Mouse (Mus musculus): ENCODE results near the gene Mpz. TPM values are rescaled to one million over a fixed set of nuclear protein-coding genes. Genes with fewer than 3 reads are reported as not detected.

Gene Mpz
- polyA plus RNA-seq, 1 experiment from 2014 or later = 6.8 TPM

Other genes with a start within 250 kb of the Mpz start
- gene Fcrlb, start 237.8 kb upstream of the Mpz start, polyA plus RNA-seq (2015; fragmentation: Nextera tagmentation; extraction: Ambion mirVana) = 0.11 TPM in 1 of 2 replicates, not detected in the other
- gene Fcrla, start 223.1 kb upstream of the Mpz start, polyA plus RNA-seq (2015; fragmentation: Nextera tagmentation; extraction: Ambion mirVana) = not detected in 2 replicates
- gene Fcgr2b, start 174.2 kb upstream of the Mpz start, polyA plus RNA-seq (2015; fragmentation: Nextera tagmentation; extraction: Ambion mirVana) = 0.84 and 1.3 TPM in 2 replicates
- 0.34 and 0.64 TPM in 2 replicates for gene Fcgr4, start 131.8 kb upstream of the Mpz start, polyA plus RNA-seq (2015; fragmentation: Nextera tagmentation; extraction: Ambion mirVana)
- 8.7 and 9.2 TPM in 2 replicates for gene Fcgr3, start 85.8 kb upstream of the Mpz start, polyA plus RNA-seq (2015; fragmentation: Nextera tagmentation; extraction: Ambion mirVana)
- 0.86 and 1.5 TPM in 2 replicates for gene Cfap126, start 36.8 kb upstream of the Mpz start, polyA plus RNA-seq (2015; fragmentation: Nextera tagmentation; extraction: Ambion mirVana)
- 224 and 236 TPM in 2 replicates for gene Sdhc, start 108 bp upstream of the Mpz start, polyA plus RNA-seq (2015; fragmentation: Nextera tagmentation; extraction: Ambion mirVana)
- 2.8 and 3.3 TPM in 2 replicates for gene Pcp4l1, start 45.6 kb downstream of the Mpz start, polyA plus RNA-seq (2015; fragmentation: Nextera tagmentation; extraction: Ambion mirVana)
- gene Nr1i3, start 63.3 kb downstream of the Mpz start, polyA plus RNA-seq (2015; fragmentation: Nextera tagmentation; extraction: Ambion mirVana) = 0.19 and 0.25 TPM in 2 replicates
- 32.3 and 34.4 TPM in 2 replicates for gene Tomm40l, start 71.8 kb downstream of the Mpz start, polyA plus RNA-seq (2015; fragmentation: Nextera tagmentation; extraction: Ambion mirVana)
- gene Apoa2, start 74.3 kb downstream of the Mpz start, polyA plus RNA-seq (2015; fragmentation: Nextera tagmentation; extraction: Ambion mirVana) = 2.0 and 15.7 TPM in 2 replicates
- gene Fcer1g, start 83.7 kb downstream of the Mpz start, polyA plus RNA-seq (2015; fragmentation: Nextera tagmentation; extraction: Ambion mirVana) = 37.8 and 39.1 TPM in 2 replicates
- gene Adamts4, start 99.7 kb downstream of the Mpz start, polyA plus RNA-seq (2015; fragmentation: Nextera tagmentation; extraction: Ambion mirVana) = 12.7 and 14.3 TPM in 2 replicates
- gene Ndufs2, start 100.7 kb downstream of the Mpz start, polyA plus RNA-seq (2015; fragmentation: Nextera tagmentation; extraction: Ambion mirVana) = 253 and 254 TPM in 2 replicates
- 86.2 and 94.0 TPM in 2 replicates for gene B4galt3, start 119.6 kb downstream of the Mpz start, polyA plus RNA-seq (2015; fragmentation: Nextera tagmentation; extraction: Ambion mirVana)
- 69.7 and 77.4 TPM in 2 replicates for gene Ppox, start 130.5 kb downstream of the Mpz start, polyA plus RNA-seq (2015; fragmentation: Nextera tagmentation; extraction: Ambion mirVana)
- gene Usp21, start 137.3 kb downstream of the Mpz start, polyA plus RNA-seq (2015; fragmentation: Nextera tagmentation; extraction: Ambion mirVana) = 126 TPM in 2 replicates
- 110 and 116 TPM in 2 replicates for gene Ufc1, start 144.3 kb downstream of the Mpz start, polyA plus RNA-seq (2015; fragmentation: Nextera tagmentation; extraction: Ambion mirVana)
- gene Dedd, start 178.4 kb downstream of the Mpz start, polyA plus RNA-seq (2015; fragmentation: Nextera tagmentation; extraction: Ambion mirVana) = 61.1 and 66.2 TPM in 2 replicates
- 43.5 and 43.9 TPM in 2 replicates for gene Nit1, start 194.9 kb downstream of the Mpz start, polyA plus RNA-seq (2015; fragmentation: Nextera tagmentation; extraction: Ambion mirVana)
- gene Pfdn2, start 195.0 kb downstream of the Mpz start, polyA plus RNA-seq (2015; fragmentation: Nextera tagmentation; extraction: Ambion mirVana) = 120 and 128 TPM in 2 replicates
- 2.2 and 2.3 TPM in 2 replicates for gene Klhdc9, start 210.1 kb downstream of the Mpz start, polyA plus RNA-seq (2015; fragmentation: Nextera tagmentation; extraction: Ambion mirVana)
- 11.7 and 13.7 TPM in 2 replicates for gene Nectin4, start 219.4 kb downstream of the Mpz start, polyA plus RNA-seq (2015; fragmentation: Nextera tagmentation; extraction: Ambion mirVana)
- gene Arhgap30, start 238.2 kb downstream of the Mpz start, polyA plus RNA-seq (2015; fragmentation: Nextera tagmentation; extraction: Ambion mirVana) = 1.4 and 1.5 TPM in 2 replicates